Mouse (Mus musculus) neural tube, embryonic 11.5 days (tissue): Measurements from ENCODE around the gene Teddm2. TPM values are rescaled to one million over a fixed set of nuclear protein-coding genes. Genes with fewer than 3 reads are reported as not detected.

Source experiments
- ATAC-seq: fragments of 200-750 bp; cut with Nextera tagmentation; 2 replicates; pipeline ENCODE4 v1.8.0; 2017; ENCODE audit warnings: moderate number of reproducible peaks, mild to moderate bottlenecking, moderate TSS enrichment, moderate library complexity; ENCODE audit not compliant: insufficient read depth, low FRiP score, low TSS enrichment
- DNase-seq: peaks from one replicate; pipeline ENCODE4 v3.0.0-alpha.2; 2015; ENCODE audit warnings: low spot score
- H3K27ac ChIP-seq: fragments of 300-500 bp; sonication (generic); 2 replicates; pipeline ENCODE4 v1.5.1; 2014; ENCODE audit warnings: low read depth, mild to moderate bottlenecking, low read length
- H3K27me3 ChIP-seq: fragments of 300-500 bp; sonication (generic); 2 replicates; pipeline ENCODE4 v1.6.1; 2014; ENCODE audit warnings: mild to moderate bottlenecking, low read length, mixed read lengths; ENCODE audit not compliant: control insufficient read depth, insufficient read depth
- H3K36me3 ChIP-seq: fragments of 300-500 bp; sonication (generic); 2 replicates; pipeline ENCODE4 v1.6.1; 2014; ENCODE audit warnings: mild to moderate bottlenecking, low read length, moderate library complexity, mixed read lengths; ENCODE audit not compliant: control insufficient read depth, insufficient read depth
- H3K4me1 ChIP-seq: fragments of 300-500 bp; sonication (generic); 2 replicates; pipeline ENCODE4 v1.6.1; 2014; ENCODE audit warnings: low read length, mixed read lengths; ENCODE audit not compliant: control insufficient read depth, insufficient read depth
- H3K4me2 ChIP-seq: fragments of 300-500 bp; sonication (generic); 2 replicates; pipeline ENCODE4 v1.6.1; 2014; ENCODE audit warnings: low read depth, mild to moderate bottlenecking, moderate library complexity
- H3K4me3 ChIP-seq: fragments of 300-500 bp; sonication (generic); 2 replicates; pipeline ENCODE4 v1.5.1; 2014; ENCODE audit warnings: low read depth, low read length
- H3K9ac ChIP-seq: fragments of 300-500 bp; sonication (generic); 2 replicates; pipeline ENCODE4 v1.6.1; 2014; ENCODE audit warnings: mild to moderate bottlenecking, low read length
- H3K9me3 ChIP-seq: fragments of 300-500 bp; sonication (generic); 2 replicates; pipeline ENCODE4 v1.6.1; 2016; ENCODE audit warnings: low read length; ENCODE audit not compliant: control insufficient read depth
- WGBS: fragments of 180-500 bp; shearing (Covaris S2); extraction: QIAGEN DNeasy Blood & Tissue Kit; methylation state at CpG from one replicate; pipeline ENCODE4 v1.1.7; 2014; 5-methylcytosine and 5-hydroxymethylcytosine counted together
- polyA plus RNA-seq: library from polyadenylated mRNA; unstranded; fragments of >200 nt; fragmentation: Nextera tagmentation; extraction: Ambion mirVana; gene quantifications from 2 replicates; pipeline ENCODE4 v1.2.1, GENCODE M21; 2014

Gene Teddm2
- polyA plus RNA-seq, 1 experiment from 2014 or later = 0.57 TPM

DNA sequence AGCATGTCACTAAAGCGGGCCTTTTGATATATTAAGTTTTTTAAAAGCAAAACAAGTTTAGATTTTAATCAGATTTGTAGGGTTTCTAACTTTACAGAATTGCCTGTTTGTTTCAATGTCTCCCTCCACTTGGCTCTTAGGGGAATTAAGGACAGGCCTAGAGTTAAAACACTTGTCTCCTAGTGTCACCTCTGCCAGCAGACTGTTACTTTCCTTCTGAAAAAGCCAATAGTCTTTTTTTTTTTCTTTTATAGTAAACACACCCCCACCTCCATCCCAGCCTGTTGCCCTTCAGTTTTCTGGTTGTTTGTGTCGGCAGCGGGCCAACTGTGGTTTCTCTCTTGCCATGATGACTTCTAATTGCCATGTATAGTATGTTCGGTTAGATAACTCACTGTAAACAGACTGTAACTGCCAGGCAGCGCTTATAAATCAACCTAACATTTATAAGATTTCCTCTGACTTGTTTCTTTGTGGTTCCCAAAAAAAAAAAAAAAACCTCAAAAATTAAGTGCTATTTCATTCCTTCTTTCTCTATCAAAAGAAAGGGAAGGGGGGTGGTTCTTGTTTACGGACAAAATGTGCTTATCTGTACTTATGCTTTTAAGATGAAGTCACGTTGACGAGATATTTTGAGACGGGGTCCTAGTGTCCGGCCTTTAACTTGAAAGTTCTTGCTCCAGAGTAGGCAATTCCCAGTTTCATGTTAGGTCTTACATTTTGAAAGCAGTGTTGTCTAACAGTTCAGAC is 9.4 kb upstream of the Teddm2 start:
- H3K27ac ChIP-seq = no peak overlapping the region
- H3K27me3 ChIP-seq = no peaks in the 10 kb centered on the region
- H3K4me3 ChIP-seq = no peak overlapping the region
- ATAC-seq = no peak
- no peaks in the 10 kb centered on the region for H3K4me1 ChIP-seq
- H3K9me3 ChIP-seq = no peaks in the 10 kb centered on the region
- DNase-seq = no peak
- no peak overlapping the region for H3K9ac ChIP-seq
- no peak overlapping the region for H3K4me2 ChIP-seq
- peaks cover 22% of the 10 kb centered on the region for H3K36me3 ChIP-seq
- WGBS = 96% methylated on average over 10 of the region's 10 CpGs

DNA sequence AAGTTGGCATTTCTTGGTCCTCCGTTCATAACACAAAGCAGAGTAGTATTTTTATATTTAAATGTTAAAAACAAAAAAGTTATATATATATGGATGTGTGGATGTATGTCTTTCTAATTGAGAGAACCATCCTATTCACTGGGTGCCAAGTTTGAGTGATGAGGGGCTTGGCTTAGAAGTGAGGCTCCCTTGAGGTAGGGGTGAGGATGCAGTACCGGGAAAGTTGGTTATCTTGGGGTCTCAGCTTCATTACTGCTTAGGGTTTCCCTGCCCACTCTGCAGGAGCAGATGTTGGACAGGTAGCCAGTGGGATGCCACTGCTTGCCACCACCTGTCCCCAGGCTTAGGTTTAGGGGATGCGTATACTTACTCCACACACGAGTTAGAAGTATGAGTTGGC is 8.7 kb upstream of the Teddm2 start:
- Histone ChIP-seq H3K36me3 (peaks cover 22% of the 10 kb centered on the region), H3K27ac (no peak overlapping the region), H3K4me3 (no peak overlapping the region), H3K9me3 (no peaks in the 10 kb centered on the region), H3K27me3 (no peaks in the 10 kb centered on the region), H3K9ac (no peak overlapping the region), H3K4me2 (no peak overlapping the region), H3K4me1 (no peaks in the 10 kb centered on the region)
- 87% methylated on average over 4 of the region's 4 CpGs for WGBS
- no peak for DNase-seq
- ATAC-seq = no peak

DNA sequence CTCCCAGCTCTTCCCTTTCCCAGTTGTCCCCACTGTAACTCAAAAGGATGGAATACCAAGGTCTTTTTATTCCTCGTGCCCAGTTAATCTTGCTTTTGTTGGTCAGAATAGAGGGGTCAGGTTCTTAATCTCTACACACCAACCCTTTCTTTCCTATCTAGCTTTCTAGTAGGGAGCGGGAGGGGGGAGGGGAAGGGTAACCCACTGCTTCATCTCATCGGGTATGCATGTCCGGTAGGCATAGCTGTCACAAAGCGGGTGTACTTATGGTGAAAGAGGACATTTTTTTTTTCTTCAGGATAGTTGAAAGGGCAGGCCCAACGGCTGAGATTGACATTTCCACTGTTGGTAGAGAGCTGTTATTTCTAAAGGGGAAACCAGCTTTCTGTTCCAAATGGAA is 8.2 kb upstream of the Teddm2 start:
- H3K9ac ChIP-seq = no peak overlapping the region
- ATAC-seq (no peak), DNase-seq (no peak)
- H3K4me3 ChIP-seq = no peak overlapping the region
- H3K9me3 ChIP-seq = no peaks in the 10 kb centered on the region
- H3K27me3 ChIP-seq = no peaks in the 10 kb centered on the region
- 88% methylated on average over 6 of the region's 6 CpGs for WGBS
- no peak overlapping the region for H3K27ac ChIP-seq
- no peak overlapping the region for H3K4me2 ChIP-seq
- H3K36me3 ChIP-seq = peaks cover 22% of the 10 kb centered on the region
- H3K4me1 ChIP-seq = peaks cover 3% of the 10 kb centered on the region; the same call in 1 of the 2 replicates

DNA sequence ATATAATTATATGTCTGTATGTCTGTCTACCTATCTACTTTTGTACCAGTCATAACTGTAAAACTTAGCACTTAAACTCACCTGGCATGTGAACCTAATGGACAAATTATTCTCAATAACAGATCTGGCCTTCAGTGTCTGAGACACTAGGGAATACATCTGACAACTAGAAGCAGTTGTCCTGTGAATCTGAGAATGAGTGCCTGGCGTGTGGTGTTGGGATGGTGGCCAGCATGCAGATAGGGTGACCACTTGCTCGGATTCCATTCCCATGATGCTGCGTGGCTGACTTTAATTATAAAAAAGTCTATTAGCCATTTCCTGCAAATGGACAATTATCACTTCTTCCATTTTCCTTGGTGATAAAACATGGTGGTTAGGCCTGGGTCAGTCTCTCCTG is 5.9 kb upstream of the Teddm2 start:
- Histone ChIP-seq H3K36me3 (peaks cover 22% of the 10 kb centered on the region), H3K27ac (no peak overlapping the region), H3K4me1 (peaks cover 15% of the 10 kb centered on the region), H3K4me3 (no peak overlapping the region), H3K9me3 (no peaks in the 10 kb centered on the region), H3K4me2 (no peak overlapping the region), H3K27me3 (no peaks in the 10 kb centered on the region), H3K9ac (no peak overlapping the region)
- 98% methylated on average over 3 of the region's 3 CpGs for WGBS
- DNase-seq = no peak
- ATAC-seq = no peak

DNA sequence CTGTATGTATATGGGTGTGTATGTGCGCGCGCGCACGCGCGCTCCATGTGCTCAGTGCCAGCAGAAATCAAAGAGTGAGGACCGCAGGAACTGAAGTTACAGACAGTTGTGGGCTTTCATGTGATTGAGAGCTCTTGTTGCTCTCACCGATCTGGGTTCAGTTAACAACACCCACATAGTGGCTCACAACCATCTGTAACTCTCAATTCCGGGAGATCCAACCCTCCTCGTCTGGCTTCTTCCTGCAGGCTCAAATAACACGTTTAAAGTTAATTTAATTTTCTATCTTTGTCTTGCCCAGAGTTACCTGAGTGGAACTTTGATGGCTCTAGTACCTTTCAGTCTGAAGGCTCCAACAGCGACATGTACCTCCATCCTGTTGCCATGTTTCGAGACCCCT is 4.2 kb upstream of the Teddm2 start:
- H3K4me1 ChIP-seq = peaks cover 15% of the 10 kb centered on the region
- no peaks in the 10 kb centered on the region for H3K27me3 ChIP-seq
- peaks cover 22% of the 10 kb centered on the region for H3K36me3 ChIP-seq
- H3K4me2 ChIP-seq = no peak overlapping the region
- H3K4me3 ChIP-seq = no peak overlapping the region
- no peak for ATAC-seq
- H3K9me3 ChIP-seq = no peaks in the 10 kb centered on the region
- no peak overlapping the region for H3K9ac ChIP-seq
- DNase-seq = no peak
- 96% methylated on average over 14 of the region's 14 CpGs for WGBS
- H3K27ac ChIP-seq = no peak overlapping the region

DNA sequence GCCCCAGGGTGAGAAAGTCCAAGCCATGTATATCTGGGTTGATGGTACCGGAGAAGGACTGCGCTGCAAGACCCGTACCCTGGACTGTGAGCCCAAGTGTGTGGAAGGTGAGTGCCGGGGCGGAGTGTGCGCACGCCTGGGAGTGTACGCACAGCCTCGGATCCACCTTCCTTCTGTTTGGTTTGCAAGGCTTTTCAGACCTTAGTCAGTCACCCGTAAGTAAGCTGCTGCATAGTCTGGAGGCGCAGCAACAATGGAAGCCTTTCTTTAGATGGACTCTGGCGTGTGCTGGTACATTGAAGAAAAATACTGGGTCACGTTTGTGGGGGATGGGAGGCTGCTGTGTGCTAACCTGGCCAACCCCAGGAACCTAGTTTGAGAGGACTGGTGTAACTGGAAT is 3.0 kb upstream of the Teddm2 start:
- ATAC-seq (no peak), DNase-seq (peak; percentile 56)
- no peaks in the 10 kb centered on the region for H3K9me3 ChIP-seq
- peaks cover 19% of the 10 kb centered on the region for H3K36me3 ChIP-seq
- H3K27ac ChIP-seq = no peak overlapping the region
- H3K27me3 ChIP-seq = no peaks in the 10 kb centered on the region
- WGBS = 47% methylated on average over 13 of the region's 13 CpGs
- no peak overlapping the region for H3K4me3 ChIP-seq
- H3K4me2 ChIP-seq = peak overlapping the region; percentile 17
- no peak overlapping the region for H3K9ac ChIP-seq
- peaks cover 15% of the 10 kb centered on the region for H3K4me1 ChIP-seq

DNA sequence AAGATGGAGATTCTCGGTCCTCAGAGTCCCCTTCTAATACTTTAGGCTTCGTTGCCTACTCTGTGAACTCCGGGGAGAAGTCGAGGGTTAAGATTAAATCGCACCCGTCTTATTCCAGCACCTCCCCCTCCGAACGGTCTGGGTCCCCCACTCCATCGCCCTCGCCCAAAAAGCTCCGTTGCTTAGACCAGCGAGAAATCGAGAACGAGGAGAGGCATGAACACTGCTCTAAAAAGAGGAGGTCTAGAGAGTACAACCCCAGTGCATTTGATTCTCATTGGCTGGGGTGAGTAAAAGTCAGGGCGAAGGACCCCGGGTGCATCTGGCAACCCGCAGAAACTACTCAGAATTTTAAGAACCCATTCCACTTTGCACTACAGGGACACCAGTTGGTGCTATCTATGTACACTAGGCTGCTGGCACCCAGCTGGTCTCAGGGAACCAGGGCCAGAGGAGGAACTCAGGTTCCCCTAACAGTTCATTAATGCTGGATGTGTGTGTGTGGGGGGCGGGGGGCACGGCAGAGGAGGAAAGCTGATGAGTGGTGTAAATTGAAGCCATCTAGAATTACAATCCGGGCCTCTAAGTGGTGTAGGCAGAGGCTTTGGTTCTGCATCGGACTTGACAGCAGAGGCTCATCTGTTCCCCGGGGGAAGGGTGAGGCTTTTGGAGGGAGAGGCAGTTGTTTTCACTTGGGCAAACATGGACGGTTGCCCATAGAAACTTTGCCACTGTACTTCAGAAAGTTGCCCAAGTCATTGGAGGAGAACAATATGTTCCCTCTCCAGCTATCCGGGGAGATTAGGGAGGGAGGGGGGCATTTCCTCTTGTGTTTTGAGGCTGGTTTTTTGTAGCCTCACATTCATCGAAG is 1.1 kb upstream of the Teddm2 start:
- DNase-seq (peak; percentile 41), ATAC-seq (no peak)
- peaks cover 8% of the 10 kb centered on the region for H3K36me3 ChIP-seq
- peak overlapping the region; percentile 97 for H3K27ac ChIP-seq
- H3K9me3 ChIP-seq = no peaks in the 10 kb centered on the region
- peaks cover 15% of the 10 kb centered on the region for H3K4me1 ChIP-seq
- peak overlapping the region; percentile 90 for H3K9ac ChIP-seq
- H3K27me3 ChIP-seq = no peaks in the 10 kb centered on the region
- H3K4me2 ChIP-seq = peak overlapping the region; percentile 73
- peak overlapping the region; percentile 79 for H3K4me3 ChIP-seq
- 3% methylated on average over 25 of the region's 25 CpGs for WGBS

DNA sequence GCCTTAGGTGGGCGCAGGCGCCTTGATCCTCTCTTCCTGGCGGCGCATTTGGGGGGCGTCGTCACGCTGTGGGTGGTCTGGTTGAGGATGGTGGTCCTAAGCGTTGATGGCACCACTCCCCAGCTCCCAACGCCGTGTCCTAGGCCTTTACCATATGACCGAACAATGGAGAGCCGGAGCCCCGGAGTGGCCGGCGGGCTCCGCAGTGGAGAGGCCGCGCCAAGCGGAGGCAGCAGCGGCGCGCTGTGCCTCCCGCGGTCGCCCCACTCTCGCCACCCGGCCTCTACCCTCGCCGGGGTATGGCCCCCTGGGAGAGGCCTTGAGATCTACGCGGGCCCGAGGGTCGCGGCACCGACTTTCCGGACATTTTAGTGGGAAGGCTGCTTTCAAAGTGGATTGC is 353 bp upstream of the Teddm2 start:
- peak; percentile 35; the same call in 1 of the 2 replicates for ATAC-seq

More for the DNA sequence above, 353 bp upstream of the Teddm2 start:
- H3K9me3 ChIP-seq = no peaks in the 10 kb centered on the region
- peak overlapping the region; percentile 73 for H3K4me2 ChIP-seq
- peak overlapping the region; percentile 97 for H3K27ac ChIP-seq
- H3K36me3 ChIP-seq = peaks cover 5% of the 10 kb centered on the region
- peak overlapping the region; percentile 79 for H3K4me3 ChIP-seq
- WGBS = under 1% methylated on average over 36 of the region's 36 CpGs
- peak overlapping the region; percentile 90 for H3K9ac ChIP-seq
- H3K4me1 ChIP-seq = peaks cover 15% of the 10 kb centered on the region
- DNase-seq = no peak
- no peaks in the 10 kb centered on the region for H3K27me3 ChIP-seq
